Mouse (Mus musculus) lung, postnatal 0 days (tissue): Measurements from ENCODE around the gene Gfod1. TPM values are rescaled to one million over a fixed set of nuclear protein-coding genes. Genes with fewer than 3 reads are reported as not detected.

Source experiments
- ATAC-seq: fragments of 200-750 bp; cut with Nextera tagmentation; 2 replicates; pipeline ENCODE4 v1.8.0; 2017; ENCODE audit warnings: moderate library complexity
- DNase-seq: peaks from one replicate; pipeline ENCODE4 v3.0.0-alpha.2; 2016; ENCODE audit warnings: low spot score
- H3K27ac ChIP-seq: fragments of 300-500 bp; sonication (generic); 2 replicates; pipeline ENCODE4 v1.5.1; 2014; ENCODE audit warnings: antibody characterized with exemption, mild to moderate bottlenecking, low read length, mixed read lengths
- H3K27me3 ChIP-seq: fragments of 300-500 bp; sonication (generic); replicated peaks from 2 replicates; pipeline ENCODE4 v1.6.1; 2014; ENCODE audit warnings: low read length, mixed read lengths; ENCODE audit not compliant: insufficient read depth
- H3K36me3 ChIP-seq: fragments of 300-500 bp; sonication (generic); 2 replicates; pipeline ENCODE4 v1.6.1; 2014; ENCODE audit warnings: low read length, mixed read lengths; ENCODE audit not compliant: insufficient read depth
- H3K4me1 ChIP-seq: fragments of 300-500 bp; sonication (generic); 2 replicates; pipeline ENCODE4 v1.6.1; 2014; ENCODE audit warnings: antibody characterized with exemption, low read depth, low read length, mixed read lengths; ENCODE audit not compliant: insufficient read depth
- H3K4me2 ChIP-seq: fragments of 300-500 bp; sonication (generic); replicated peaks from 2 replicates; pipeline ENCODE4 v1.6.1; 2014; ENCODE audit warnings: low read depth, mild to moderate bottlenecking, low read length, moderate library complexity, mixed read lengths
- H3K4me3 ChIP-seq: fragments of 300-500 bp; sonication (generic); 2 replicates; pipeline ENCODE4 v1.5.1; 2014; ENCODE audit warnings: low read depth, low read length
- H3K9ac ChIP-seq: fragments of 300-500 bp; sonication (generic); replicated peaks from 2 replicates; pipeline ENCODE4 v1.6.1; 2014; ENCODE audit warnings: low read depth, mild to moderate bottlenecking
- H3K9me3 ChIP-seq: fragments of 300-500 bp; sonication (generic); 2 replicates; pipeline ENCODE4 v1.6.1; 2016; ENCODE audit warnings: low read length, mixed read lengths
- CTCF ChIP-seq: IDR thresholded peaks from 2 replicates; pipeline ENCODE4 v1.5.1; 2016; ENCODE audit warnings: antibody characterized with exemption, mild to moderate bottlenecking
- EP300 ChIP-seq: IDR thresholded peaks from 2 replicates; pipeline ENCODE4 v1.6.1; 2016; ENCODE audit warnings: antibody characterized with exemption, mild to moderate bottlenecking, control low read depth
- WGBS: fragments of 180-500 bp; shearing (Covaris S2); extraction: QIAGEN DNeasy Blood & Tissue Kit; methylation state at CpG from one replicate; pipeline ENCODE4 v1.1.7; 2014; 5-methylcytosine and 5-hydroxymethylcytosine counted together
- polyA plus RNA-seq: library from polyadenylated mRNA; unstranded; fragments of >200 nt; fragmentation: Nextera tagmentation; extraction: Ambion mirVana; gene quantifications from 2 replicates; pipeline ENCODE4 v1.2.1, GENCODE M21; 2015

Gene Gfod1
- polyA plus RNA-seq, 1 experiment from 2014 or later, result 1.6 TPM

- TF ChIP-seq CTCF (peak; percentile 63), EP300 (peak; percentile 89)
- 0 out of 2 replicates have a peak overlapping the region, but pooled peaks have one; percentile 32 for H3K27ac ChIP-seq
Observed at GRCm38 (mm10) chr13:43196000-43196399, 108.0 kb downstream of the Gfod1 start.

DNA sequence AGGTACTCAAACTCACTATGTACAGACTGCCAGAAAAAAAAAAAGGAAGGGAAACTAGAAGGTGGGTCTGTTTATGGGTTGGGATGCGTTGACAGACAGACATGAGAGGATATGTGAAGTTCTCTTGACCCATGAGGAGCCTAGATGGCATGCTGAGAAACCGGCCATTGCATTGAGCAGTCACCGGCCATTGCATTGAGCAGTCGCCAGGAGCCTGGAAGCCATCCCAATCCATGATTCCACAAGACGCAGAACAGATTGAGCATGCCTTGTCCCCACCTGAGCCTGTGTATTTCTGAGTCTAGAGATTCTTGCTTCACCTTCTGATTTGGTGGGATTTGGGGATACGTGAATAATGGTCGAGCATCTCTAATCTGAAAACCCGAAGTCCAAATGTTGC, 110.0 kb downstream of the Gfod1 start:
- peak overlapping the region; percentile 6; the same call in 1 of the 2 replicates for H3K27ac ChIP-seq
- ATAC-seq, result no peak

More at GRCm38 (mm10) chr13:43196000-43196399, 108.0 kb downstream of the Gfod1 start:
- ATAC-seq (peak; percentile 59), DNase-seq (peak; percentile 66)
- Histone ChIP-seq H3K4me3 (no peak overlapping the region), H3K9me3 (no peaks in the 10 kb centered on the region), H3K4me1 (peaks cover 28% of the 10 kb centered on the region; the same call in 1 of the 2 replicates), H3K9ac (no peak overlapping the region), H3K36me3 (no peaks in the 10 kb centered on the region), H3K4me2 (no peak overlapping the region), H3K27me3 (no peaks in the 10 kb centered on the region)
- 4% methylated on average over 7 of the region's 7 CpGs for WGBS

DNA sequence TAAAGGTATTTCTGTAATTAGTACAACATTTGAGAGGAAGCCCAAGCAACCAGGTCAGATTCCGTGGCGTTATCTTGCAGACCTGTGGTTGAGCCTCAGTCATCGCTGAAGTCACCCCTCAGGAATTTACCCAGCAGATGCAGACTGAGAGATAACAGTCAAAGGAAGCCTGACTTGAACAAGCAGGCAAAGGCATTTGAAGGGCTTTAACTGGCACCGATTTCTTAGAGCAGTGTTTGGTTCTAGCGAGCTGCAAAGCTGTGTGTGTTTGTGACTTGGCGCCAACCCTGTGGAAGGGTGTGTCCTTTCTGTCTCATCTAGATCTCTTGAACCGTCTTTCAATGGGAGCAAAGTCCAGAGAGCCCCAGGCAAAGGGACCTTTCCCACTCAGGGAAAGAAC, 110.7 kb downstream of the Gfod1 start:
- ATAC-seq (peak; percentile 52), DNase-seq (peak; percentile 70)
- Histone ChIP-seq H3K36me3 (no peaks in the 10 kb centered on the region), H3K9me3 (no peaks in the 10 kb centered on the region), H3K4me1 (peaks cover 30% of the 10 kb centered on the region; the same call in 1 of the 2 replicates), H3K9ac (no peak overlapping the region), H3K4me2 (no peak overlapping the region), H3K4me3 (no peak overlapping the region), H3K27me3 (no peaks in the 10 kb centered on the region), H3K27ac (peak overlapping the region; percentile 6)
- peak; percentile 97 for TF ChIP-seq EP300
- TF ChIP-seq CTCF, result no peak
- WGBS, result 15% methylated on average over 7 of the region's 7 CpGs

More for the DNA sequence above, 110.0 kb downstream of the Gfod1 start:
- no peak overlapping the region for H3K4me3 ChIP-seq
- no peak overlapping the region for H3K9ac ChIP-seq
- 75% methylated on average over 8 of the region's 8 CpGs for WGBS
- no peaks in the 10 kb centered on the region for H3K9me3 ChIP-seq
- peaks cover 30% of the 10 kb centered on the region; the same call in 1 of the 2 replicates for H3K4me1 ChIP-seq
- TF ChIP-seq EP300 (no peak), CTCF (no peak)
- DNase-seq, result no peak
- no peaks in the 10 kb centered on the region for H3K27me3 ChIP-seq
- H3K4me2 ChIP-seq, result no peak overlapping the region
- H3K36me3 ChIP-seq, result no peaks in the 10 kb centered on the region

GRCm38 (mm10) chr13:43191741-43192192, 112.2 kb downstream of the Gfod1 start:
- Histone ChIP-seq H3K27me3 (no peaks in the 10 kb centered on the region), H3K4me3 (peak overlapping the region; percentile 24; the same call in 1 of the 2 replicates), H3K9ac (no peak overlapping the region), H3K4me1 (peaks cover 28% of the 10 kb centered on the region; the same call in 1 of the 2 replicates), H3K27ac (peak overlapping the region; percentile 79), H3K36me3 (no peaks in the 10 kb centered on the region), H3K9me3 (no peaks in the 10 kb centered on the region), H3K4me2 (peak overlapping the region; percentile 41)
- ATAC-seq, result peak; percentile 85
- WGBS, result 2% methylated on average over 14 of the region's 14 CpGs
- TF ChIP-seq CTCF (no peak), EP300 (peak; percentile 83)
- DNase-seq, result peak; percentile 94

DNA sequence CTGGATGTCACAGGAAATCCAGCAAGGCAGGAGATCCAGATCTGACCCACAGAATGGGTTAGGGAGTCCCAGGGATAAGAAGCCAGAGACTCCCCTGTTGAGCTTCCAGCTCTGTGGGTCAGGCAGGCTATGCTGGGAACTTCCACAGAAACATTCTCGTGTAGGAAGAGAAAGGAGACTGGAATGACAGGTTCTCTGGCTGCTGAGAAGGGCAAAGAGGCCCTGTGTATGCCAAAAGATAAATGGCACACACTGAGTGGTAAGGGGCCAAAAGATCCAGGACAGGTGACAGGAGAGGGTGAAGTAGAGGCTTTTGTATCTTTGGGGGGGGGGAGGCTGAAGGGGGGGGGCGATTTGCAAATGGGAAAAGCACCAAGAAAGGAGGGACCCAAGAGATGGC, 112.7 kb downstream of the Gfod1 start:
- Histone ChIP-seq H3K9me3 (no peaks in the 10 kb centered on the region), H3K27ac (peak overlapping the region; percentile 79), H3K4me2 (peak overlapping the region; percentile 41), H3K4me3 (no peak overlapping the region), H3K9ac (no peak overlapping the region), H3K27me3 (no peaks in the 10 kb centered on the region), H3K36me3 (no peaks in the 10 kb centered on the region), H3K4me1 (peaks cover 24% of the 10 kb centered on the region; the same call in 1 of the 2 replicates)
- TF ChIP-seq EP300 (no peak), CTCF (no peak)
- WGBS, result 0% methylated on average over 1 of the region's 2 CpGs
- DNase-seq (no peak), ATAC-seq (no peak)

GRCm38 (mm10) chr13:43187736-43188135, 116.2 kb downstream of the Gfod1 start:
- TF ChIP-seq EP300, result no peak
- TF ChIP-seq CTCF, result no peak
- no peak for DNase-seq
- no peaks in the 10 kb centered on the region for H3K9me3 ChIP-seq
- WGBS, result 95% methylated on average over 4 of the region's 4 CpGs
- no peak overlapping the region for H3K4me2 ChIP-seq
- no peak overlapping the region for H3K4me3 ChIP-seq
- no peaks in the 10 kb centered on the region for H3K36me3 ChIP-seq
- peaks cover 9% of the 10 kb centered on the region; the same call in 1 of the 2 replicates for H3K4me1 ChIP-seq
- H3K27me3 ChIP-seq, result no peaks in the 10 kb centered on the region
- no peak overlapping the region for H3K9ac ChIP-seq
- no peak overlapping the region for H3K27ac ChIP-seq
- ATAC-seq, result no peak
